Mouse (Mus musculus) ES-E14 (cell line): Measurements from ENCODE around the gene Cmklr1.

ENCODE experiments used
- HCFC1 ChIP-seq: IDR thresholded peaks from 2 replicates; pipeline ENCODE4 v1.6.1; 2012; ENCODE audit warnings: low read length, inconsistent platforms, borderline replicate concordance; ENCODE audit not compliant: insufficient read depth
- MAFK ChIP-seq: IDR thresholded peaks from 2 replicates; pipeline ENCODE4 v1.6.1; 2014; ENCODE audit warnings: mild to moderate bottlenecking, low read depth, low read length, inconsistent platforms; ENCODE audit not compliant: insufficient read depth
- ZC3H11A ChIP-seq: IDR thresholded peaks from 2 replicates; pipeline ENCODE4 v1.6.1; 2012; ENCODE audit warnings: low read depth, mild to moderate bottlenecking, inconsistent platforms, low read length, borderline replicate concordance

GRCm38 (mm10) chr5:113620130-113620716 is 30.0 kb downstream of the Cmklr1 start:
- TF ChIP-seq ZC3H11A = no peak
- no peak for TF ChIP-seq MAFK
- no peak for TF ChIP-seq HCFC1
